Mouse (Mus musculus) right cerebral cortex, postnatal 36 days (tissue): ENCODE data around the gene Prss41.
"Not testable (repeated sequence)": the region's sequence is repeated elsewhere in the genome, so short reads cannot be mapped to it uniquely, and the experiment has no call there.

Experiments used
- DNase-seq, 2 experiments: peaks; one replicate each; pipeline ENCODE4 v3.0.0; 2022; ENCODE audit warnings: low spot score in 2 of 2, mixed read lengths in 1 of 2

The Prss41 gene

GRCm38 (mm10) chr17:23843812-23844273, at the start of gene Prss41, which contains the start of gene Prss32:
TSS of gene Prss41 (minus strand) at chr17:23844172.
TSS of gene Prss32 (plus strand) at chr17:23843855.
- DNase-seq, result no peak

GRCm38 (mm10) chr17:23880576-23880975, 36.6 kb upstream of the Prss41 start, which contains the start of the genes Dcpp1 and Dcpp2:
TSS of gene Dcpp1 (plus strand) at chr17:23880876.
TSS of gene Dcpp2 (plus strand) at chr17:23880880.
- not testable (repeated sequence) for DNase-seq

- DNase-seq, result no peak
Measured at GRCm38 (mm10) chr17:23877166-23877565, 33.2 kb upstream of the Prss41 start.

GRCm38 (mm10) chr17:23876741-23877140, 32.8 kb upstream of the Prss41 start:
- DNase-seq, result no peak

GRCm38 (mm10) chr17:23873884-23874856, 30.2 kb upstream of the Prss41 start:
- no peak for DNase-seq

GRCm38 (mm10) chr17:23868513-23868912, 24.5 kb upstream of the Prss41 start:
- DNase-seq, result no peak

- no peak for DNase-seq
Measured at GRCm38 (mm10) chr17:23867756-23868155, 23.8 kb upstream of the Prss41 start, which contains the start of gene Prss21. TSS of gene Prss21 (plus strand) at chr17:23868056.

GRCm38 (mm10) chr17:23862926-23863325, 19.0 kb upstream of the Prss41 start:
- DNase-seq, result no peak

GRCm38 (mm10) chr17:23857913-23858312, 13.9 kb upstream of the Prss41 start:
- DNase-seq, result no peak

- no peak for DNase-seq
Measured at GRCm38 (mm10) chr17:23857193-23857592, 13.2 kb upstream of the Prss41 start.

- no peak for DNase-seq
Measured at GRCm38 (mm10) chr17:23854229-23854765, 10.3 kb upstream of the Prss41 start.

GRCm38 (mm10) chr17:23853292-23853691, 9.3 kb upstream of the Prss41 start:
- DNase-seq, result no peak

- no peak for DNase-seq
Measured at GRCm38 (mm10) chr17:23850853-23851749, 7.1 kb upstream of the Prss41 start.

GRCm38 (mm10) chr17:23850028-23850427, 6.1 kb upstream of the Prss41 start:
- no peak for DNase-seq

GRCm38 (mm10) chr17:23843141-23843811, 696 bp downstream of the Prss41 start:
- DNase-seq, result no peak

GRCm38 (mm10) chr17:23841145-23841544, 2.8 kb downstream of the Prss41 start:
- DNase-seq, result no peak

GRCm38 (mm10) chr17:23836006-23836575, 7.9 kb downstream of the Prss41 start, which contains the start of gene Prss33:
TSS of gene Prss33 (minus strand) at chr17:23836056.
- no peak for DNase-seq

GRCm38 (mm10) chr17:23831201-23831600, 12.8 kb downstream of the Prss41 start:
- DNase-seq, result no peak

GRCm38 (mm10) chr17:23829064-23829619, 14.8 kb downstream of the Prss41 start, which contains the start of gene Elob:
TSS of gene Elob (minus strand) at chr17:23829136.
- DNase-seq, result peak; percentile 85 to 87
